Mouse (Mus musculus) brain, embryonic 18.5 days (tissue): ENCODE measurements around the gene Trim15.

Experiments used
- DNase-seq: peaks from one replicate; pipeline ENCODE4 v3.0.0-alpha.2; 2012; ENCODE audit warnings: low read depth, low spot score

Gene Trim15

DNA sequence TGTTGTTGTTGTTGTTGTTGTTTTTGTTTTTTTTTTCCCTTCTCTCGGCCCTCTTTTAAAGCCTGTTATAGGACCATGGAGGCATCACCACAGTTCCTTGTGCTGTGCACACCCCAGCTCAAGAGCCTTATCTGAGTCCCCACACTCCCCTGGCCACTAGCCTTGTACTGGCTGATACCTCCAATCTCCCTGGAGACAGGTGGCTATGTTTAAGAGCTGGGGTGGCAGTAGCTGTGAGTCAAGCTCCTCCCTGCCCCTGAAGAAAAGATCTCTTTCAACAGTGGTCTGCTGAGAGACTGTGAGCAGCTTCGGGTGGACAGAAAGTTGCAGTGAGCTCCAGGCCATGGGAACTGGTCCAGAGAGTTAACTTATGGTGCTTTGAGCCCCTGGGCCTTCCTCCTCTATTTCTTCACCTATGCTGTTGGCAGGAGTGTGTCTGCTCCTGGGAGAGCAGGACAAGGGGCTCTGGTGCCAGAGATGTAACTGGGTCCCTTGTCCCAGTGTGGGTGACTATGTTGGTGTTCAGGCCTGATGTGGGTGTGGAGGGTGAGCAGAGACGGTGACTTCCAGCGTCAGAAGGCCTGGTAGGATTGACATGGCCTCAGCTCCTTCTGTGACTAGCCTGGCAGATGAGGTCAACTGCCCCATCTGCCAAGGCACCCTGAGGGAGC, 2.4 kb upstream of the Trim15 start, which contains the start of gene Trim10:
TSS of gene Trim10 (plus strand) at position 291 of the 671 bp plus-strand sequence.
- DNase-seq, result no peak

DNA sequence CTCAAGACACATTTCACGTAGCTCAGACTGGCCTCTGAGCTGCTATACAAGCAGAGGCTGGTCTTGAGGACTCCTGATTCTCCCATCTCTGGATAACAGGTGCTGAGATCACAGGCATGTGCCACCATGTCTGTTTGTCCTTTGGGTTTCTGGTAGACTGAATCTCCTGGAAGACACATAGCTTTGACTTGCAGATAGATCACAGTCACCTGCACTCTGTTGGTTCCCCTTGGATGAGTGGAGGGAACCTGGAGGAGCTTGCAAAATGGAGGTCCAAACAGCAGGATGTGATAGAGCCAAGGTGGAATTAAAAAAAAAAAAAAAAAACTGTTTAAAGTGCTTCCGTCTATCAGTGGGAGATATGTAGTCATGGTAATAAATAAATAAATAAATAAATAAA, 1.8 kb upstream of the Trim15 start:
- no peak for DNase-seq

DNA sequence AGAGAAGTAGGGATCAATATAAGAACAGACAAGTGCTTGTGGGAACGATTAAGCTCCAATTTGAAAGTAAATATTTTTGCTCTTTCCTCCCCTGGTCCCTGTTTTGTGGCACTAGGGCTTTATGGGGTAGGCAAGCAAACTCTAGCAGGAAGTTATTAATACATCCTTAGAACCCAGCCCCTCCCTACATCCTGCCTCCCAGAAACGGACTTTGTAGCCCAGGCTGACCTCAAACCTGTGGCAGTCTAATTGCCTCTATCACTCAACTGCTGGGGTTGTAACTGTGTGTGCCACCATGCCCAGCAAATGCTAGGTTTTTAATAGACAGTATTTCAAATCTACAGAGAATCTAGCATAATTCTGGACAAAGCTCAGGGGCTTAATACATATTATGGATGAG, 5.3 kb downstream of the Trim15 start:
- DNase-seq, result no peak

DNA sequence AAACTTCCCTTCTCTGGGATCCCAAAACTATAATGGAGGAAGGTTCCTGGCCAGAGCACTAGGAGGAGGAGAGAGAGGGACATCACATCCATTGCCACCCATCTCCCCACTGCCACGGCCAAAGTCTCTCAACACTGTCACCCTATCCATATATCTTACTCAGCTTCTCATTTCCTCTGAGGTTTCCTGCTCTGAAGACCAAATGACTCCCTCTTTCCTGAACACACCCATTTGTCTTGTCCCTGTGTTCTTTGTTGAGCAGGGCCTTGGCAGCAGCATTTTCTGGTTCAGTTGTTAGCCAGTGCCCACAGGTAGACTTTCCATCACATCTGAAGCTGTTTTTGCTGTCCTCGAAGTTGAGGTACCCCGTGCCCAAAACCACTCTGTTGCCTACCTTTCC, 8.8 kb downstream of the Trim15 start:
- no peak for DNase-seq

DNA sequence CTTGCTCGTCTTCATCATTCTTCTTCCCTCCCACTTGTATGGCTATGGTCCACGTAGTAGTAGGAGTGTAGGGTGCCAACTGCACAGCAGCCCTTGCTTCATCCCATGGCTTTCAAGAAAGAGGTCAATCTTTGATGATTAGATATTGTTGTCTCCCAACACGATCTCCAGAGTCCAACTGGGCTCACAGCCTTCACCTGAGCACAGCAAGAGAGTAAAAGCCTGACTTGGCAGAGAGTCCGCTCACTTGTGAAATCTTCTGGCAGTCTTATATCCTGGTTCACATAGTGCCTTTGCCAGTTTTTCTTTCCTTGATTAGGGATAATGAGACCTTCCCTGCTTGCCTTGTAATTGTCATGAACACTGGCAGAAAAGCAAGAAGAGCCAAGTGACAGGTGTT, 10.8 kb downstream of the Trim15 start:
- DNase-seq, result no peak

DNA sequence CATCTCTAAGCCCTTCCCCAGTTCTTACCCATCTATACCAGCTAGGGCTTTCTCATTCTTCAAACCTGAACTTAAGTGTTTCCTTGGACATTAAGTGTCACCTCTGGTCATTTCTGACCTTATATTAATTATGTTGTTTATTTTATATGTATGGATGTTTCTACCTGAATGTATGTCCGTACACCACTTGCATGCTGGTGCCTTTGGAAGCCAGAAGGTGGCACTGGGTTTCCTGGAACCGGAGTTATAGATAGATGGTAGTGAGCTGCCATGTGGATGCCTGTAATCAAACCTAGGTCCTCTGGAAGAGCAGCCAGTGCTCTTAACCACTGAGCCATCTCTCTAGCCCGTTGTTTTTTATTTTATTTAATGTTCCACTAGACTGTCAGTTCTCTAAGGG, 11.5 kb downstream of the Trim15 start:
- DNase-seq, result no peak

DNA sequence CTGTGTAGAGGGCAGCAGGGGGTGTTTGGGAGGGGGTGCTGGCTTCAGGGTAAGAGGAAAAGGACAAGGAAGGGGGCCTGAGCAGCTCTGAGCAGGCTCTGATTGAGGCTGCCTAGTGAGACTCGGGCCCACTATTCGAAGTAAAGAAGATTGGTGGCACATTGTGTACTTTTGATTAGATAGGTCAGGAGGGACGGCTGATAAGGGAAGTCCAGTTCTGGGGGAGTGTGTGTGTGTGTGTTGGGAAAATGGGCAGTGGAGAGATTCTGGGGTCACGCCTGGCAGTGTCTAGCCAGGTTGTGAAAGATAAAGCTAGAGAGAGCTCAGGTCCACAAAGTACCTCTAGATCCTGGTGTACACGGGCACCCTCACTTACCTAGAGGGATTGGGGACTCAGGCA, 15.4 kb downstream of the Trim15 start:
- no peak for DNase-seq

DNA sequence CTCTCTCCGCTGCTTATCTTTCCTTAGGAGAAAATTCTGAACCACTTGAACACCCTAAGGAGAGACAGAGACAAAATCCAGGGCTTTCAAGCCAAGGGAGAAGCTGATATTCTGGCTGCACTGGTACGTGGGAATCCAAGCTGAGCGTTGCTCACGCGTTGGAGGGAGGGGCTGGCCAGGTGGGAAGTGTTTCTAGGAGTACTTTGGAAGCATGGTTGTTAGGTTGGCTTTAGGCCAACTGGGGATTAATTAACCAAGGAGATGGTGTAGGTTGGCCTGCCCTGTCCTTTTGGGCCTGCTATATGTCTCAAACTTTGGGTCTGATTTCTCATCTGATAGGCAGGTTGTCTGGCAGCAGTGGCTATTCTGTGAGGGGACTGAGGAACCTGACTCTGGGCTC, 15.8 kb downstream of the Trim15 start:
- no peak for DNase-seq

DNA sequence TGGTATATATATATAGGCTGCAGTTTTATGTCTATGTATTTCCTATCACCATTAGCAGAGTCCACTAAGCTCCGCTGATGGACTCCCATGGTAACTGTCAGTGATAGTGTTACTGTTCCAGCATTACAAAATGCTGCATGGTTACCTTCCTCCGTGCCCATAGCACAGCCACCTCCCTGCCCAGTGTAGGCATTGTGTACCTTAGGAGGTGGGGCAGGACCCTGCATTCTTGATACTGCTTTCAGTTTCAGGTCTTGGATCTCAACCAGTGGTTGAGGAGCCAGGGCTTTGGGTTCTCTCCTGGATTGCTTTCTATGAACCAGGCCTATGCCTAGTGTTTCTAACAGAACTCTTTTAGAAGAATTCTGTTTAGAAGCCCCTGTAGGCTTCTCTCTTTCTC, 17.0 kb downstream of the Trim15 start:
- DNase-seq, result no peak

DNA sequence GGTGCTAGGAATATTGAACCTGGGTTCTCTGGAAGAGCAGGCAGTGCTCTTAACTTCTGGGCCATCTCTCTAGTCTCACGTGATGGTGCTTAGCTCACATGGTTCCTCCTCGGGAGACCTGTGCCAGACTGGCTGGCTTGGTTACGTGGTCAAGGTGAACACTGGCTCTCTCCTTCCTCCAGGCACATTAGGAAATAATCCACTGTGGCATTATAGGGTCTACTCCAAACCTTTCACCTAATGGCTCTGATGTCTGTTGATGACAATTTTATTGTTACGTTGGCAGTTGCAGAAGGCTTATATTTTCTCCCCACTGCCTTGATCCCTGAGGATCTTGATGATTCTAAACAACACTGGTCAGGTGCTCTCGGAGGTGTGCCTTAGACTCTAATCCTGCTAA, 18.1 kb downstream of the Trim15 start:
- no peak for DNase-seq

DNA sequence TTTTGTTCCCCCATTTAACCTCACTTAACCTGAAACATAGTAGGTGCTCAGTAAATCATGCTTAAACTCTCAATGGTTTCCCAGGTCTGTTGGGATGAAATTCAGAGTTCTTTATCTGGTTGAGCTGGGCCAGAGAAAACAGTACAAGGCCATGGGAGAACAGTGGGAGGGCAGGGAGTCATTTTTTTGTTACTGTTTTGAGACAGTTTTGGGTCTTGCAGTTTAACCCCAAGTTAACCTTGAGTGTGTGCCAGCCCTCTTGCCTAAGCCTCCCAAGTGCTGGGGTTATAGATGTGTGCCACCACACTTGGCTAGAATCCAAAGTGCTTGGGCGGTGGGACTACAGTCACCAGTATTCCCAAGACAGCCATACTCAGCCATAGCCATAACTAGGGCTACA, 22.3 kb downstream of the Trim15 start:
- no peak for DNase-seq

DNA sequence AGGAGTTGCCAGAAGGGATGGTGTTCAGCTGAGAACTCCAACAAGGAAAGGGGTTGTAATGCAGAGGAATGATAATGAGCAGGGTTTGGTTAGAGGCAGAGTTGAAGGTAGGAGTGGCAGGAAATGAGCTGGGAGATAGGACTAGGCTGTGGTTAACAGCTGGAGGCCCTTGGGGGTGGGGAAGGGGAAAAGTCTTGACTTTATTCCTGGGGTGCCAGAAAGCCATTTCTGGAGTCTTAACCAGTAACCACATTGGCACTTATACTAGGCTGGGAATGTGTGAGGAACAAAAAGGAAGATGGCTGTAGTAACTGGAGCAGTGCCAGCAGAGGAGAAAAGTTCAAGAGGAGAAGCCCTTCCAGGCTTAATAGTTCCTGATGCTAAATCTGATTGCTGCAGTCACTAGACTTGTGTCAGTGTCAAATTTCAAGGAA, 22.7 kb downstream of the Trim15 start:
- DNase-seq, result no peak

DNA sequence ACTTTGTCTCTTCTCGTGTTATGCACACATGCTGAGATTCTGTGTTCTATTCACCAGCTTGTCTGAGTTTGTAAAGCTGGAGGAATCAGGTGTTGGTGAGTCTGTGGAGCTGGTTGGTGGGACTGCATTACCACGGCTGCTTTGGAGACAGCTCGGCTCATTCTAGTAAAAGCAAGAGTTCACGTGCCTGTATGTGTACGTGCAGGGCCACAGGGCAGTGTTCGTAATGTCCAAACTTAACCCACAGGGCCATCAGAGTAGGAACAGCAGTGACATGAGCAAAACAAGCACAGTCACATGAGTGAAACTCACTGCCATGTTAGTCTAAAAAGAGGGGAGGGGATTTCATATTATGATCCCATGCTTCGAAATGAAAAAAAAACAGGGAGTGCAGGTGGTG, 23.3 kb downstream of the Trim15 start:
- no peak for DNase-seq

DNA sequence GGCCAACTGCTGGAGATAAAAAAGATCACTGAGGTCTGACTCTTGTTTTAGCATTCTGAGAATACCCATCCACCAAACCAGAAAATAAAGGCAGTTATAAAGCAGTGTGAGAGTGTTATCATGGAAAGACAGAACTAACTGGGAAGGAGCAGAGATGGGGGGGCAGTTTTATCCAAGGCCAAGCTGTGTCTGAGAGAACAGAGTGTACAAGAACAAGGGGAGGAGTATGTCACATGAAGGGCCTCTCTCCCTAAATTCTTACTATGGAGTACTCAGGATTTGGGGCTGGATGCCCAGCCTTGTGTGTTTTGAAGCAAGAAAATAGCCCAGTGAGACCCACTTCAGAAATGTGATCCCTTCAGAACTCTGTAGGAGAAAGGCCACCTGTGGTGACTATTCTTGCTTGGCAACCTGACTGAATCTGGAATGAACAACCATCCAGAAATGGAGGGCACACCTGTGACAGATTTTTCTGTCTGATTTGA, 26.0 kb downstream of the Trim15 start:
- DNase-seq, result no peak

DNA sequence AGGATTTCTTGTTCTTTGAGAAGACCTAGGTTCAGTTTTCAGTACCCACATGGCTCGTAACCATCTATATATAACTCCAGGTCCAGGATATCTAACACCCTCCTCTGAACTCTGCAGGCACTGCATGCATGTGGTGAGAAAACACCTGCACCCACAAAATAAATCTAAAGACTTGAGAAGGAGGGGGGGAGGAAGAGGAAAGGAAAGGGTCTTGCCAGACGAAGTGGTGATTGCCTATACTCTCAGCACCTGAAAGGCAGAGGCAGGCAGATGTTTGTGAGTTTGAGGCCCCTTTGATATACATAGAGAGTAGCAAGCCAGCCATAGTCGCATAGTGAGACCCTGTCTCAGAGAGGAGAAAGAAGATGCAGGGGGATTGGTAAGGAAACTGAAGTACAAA, 27.1 kb downstream of the Trim15 start:
- no peak for DNase-seq

DNA sequence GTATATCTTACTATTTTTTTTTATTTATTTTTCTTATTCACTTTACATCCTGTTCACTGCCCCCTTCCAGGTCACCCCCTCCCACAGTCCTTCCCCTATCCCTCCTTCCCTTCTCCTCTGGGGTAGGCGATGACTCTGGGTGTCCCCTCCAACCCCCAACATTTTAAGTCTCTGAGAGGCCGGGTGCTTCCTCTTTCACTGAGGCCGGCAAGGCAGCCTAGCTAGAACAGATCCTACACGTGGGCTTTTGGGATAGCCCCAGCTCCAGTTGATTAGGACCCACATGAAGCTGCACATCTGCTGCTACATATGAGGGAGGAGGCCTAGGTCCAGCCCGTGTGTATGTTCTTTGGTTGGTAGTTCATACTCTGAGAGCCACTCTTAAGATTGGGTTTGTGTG, 28.0 kb downstream of the Trim15 start:
- DNase-seq, result no peak

DNA sequence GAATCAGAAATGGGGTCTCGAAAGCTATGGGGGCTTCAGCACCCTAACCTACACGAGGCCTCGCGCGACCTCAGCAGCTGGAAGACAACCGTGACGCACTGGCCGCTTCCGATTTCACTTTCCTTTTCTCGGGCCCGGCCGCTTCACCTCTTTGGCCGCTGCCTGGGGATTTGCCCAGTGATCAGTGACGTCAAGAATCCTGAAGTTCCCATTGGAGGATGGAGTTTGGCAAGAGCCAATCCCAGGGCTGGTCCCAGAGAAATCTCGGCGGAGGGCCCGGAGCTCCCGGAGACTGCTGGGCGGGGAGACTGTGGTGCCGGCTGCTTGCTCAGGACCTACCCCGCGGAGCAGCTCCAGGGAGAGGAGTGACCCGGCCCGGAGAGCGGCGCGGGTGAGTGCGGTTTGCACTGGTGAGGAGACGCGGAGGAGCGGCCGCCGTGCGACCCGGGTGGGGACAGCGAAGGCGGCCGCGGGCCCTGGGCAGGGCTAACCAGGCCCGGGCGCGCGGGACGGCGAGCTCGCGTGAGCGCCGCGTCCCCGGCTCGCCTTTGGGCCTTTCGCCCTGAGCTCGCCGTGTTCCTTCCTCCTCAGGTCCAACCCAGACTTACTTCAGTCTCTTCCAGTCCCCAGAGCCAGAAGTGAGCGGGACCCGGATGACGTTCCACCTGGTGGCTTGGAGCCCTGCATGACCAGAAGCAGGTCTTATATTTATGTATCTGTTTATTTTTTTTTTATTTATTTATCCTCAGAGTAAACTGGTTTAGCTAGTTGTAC, 29.9 kb downstream of the Trim15 start, which contains the start of gene Trim26:
TSS of gene Trim26 (plus strand) at position 261 of the 774 bp plus-strand sequence.
- peak; percentile 89 for DNase-seq

DNA sequence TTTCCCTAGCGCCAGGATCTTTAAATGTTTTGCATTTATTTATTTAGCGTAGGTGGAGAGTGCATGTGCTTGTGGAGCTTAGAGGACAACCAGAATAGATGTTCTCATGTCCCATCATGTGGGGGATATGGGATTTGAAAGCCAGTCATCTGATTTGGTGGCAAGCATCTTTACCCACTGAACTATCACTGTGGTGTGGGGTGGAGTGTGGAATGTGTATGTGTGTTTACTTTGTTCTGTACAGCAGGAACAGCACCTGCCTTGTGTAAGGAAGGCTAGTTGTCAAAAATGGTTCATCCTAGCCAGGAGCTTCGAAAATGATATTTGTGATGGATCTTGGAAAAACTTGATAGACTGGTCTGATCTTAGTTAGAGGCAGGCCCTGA, 30.6 kb downstream of the Trim15 start:
- DNase-seq, result no peak

DNA sequence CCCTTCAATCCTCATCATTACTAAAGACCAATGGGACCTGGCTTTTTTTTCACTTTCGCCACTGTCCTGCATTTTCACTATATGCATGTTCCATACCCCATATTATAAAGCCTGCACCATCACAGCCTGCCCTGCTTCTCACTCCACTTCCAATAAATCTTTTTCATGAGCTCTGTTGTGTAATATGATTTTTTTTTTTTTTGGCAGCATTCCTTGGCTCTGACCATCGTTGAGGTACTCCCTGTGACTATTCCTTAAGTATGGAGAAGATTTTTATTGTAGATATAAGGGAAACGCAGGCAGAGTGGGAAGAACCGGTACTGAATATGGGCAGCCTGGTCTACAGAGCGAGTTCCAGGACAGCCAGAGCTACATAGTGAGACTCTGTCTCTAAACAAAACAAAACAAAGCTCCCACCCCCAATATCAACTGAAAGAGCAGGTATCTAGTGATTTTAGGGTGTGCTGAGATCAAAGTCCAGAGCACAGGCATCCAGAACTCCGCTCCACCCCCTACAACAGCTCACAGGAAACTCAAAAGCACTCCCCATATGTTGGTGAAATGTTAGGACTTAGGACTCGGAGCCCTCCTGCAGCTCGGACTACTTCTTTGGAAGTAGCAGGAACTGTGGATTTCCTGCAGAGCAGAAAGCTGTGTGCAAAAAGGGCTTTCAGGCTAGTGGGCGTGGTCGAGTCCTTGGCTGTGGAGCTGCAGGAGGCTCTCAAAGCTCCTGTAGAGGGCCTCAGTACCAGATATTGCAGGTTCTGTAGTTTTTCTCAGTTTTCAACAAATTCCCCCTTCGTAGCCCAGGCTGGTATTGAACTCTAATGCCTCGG, 31.2 kb downstream of the Trim15 start:
- DNase-seq, result no peak

DNA sequence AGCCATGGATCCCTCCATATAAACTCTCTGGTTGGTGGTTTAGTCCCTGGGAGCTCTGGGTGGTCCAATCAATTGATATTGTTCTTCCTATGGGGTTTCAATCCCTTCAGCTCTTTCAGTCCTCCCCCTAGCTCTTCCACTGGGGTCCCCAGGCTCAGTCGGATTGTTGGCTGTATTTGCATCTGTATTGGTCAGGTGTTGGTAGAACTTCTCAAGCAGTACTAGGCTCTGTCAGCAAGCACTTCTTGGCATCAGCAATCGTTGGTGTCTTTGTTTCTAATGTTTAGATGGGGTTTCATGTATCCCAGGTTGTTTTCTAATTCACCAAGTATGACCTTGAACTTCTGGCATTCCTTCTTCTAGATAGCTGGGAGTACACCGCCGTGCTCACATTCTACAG, 34.3 kb downstream of the Trim15 start:
- no peak for DNase-seq

DNA sequence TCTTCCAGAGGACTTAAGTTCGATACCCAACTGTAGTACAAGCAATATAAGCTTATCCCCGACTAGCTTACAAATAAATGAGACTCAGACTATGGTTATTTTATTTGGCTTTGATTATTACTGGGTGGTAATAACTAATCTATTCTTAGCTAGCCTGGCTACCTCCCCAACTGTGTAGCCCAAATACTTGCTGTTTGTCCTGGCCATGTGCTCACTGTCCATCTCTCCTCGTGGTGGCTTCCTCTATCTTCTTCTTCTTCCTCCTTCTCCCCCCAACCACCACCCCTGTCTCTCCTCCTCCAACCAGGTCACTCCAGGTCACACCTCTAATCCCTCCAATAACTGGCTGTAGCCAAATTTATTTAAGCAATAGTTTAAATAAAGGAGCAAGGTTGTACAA, 36.5 kb downstream of the Trim15 start:
- no peak for DNase-seq

DNA sequence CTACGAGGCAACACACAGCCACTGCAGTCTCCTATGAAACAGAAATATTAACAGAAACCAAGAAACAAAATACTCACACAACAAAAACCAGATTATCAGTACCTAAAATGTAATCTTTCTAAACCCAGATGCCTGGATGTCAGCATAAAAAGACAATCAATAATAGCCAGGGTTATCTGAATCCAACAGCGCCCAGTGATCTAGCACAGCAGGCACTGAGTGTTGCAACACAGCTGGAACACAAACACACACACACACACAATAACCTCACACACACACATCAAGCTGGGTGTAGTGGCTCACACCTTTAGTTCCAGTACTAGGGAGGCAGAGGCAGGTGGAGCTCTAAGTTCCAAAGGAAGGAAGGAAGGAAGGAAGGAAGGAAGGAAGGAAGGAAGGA, 38.5 kb downstream of the Trim15 start:
- no peak for DNase-seq
